Mouse (Mus musculus): Measurements from ENCODE around the gene Scg3. TPM values are rescaled to one million over a fixed set of nuclear protein-coding genes. Genes with fewer than 3 reads are reported as not detected.
"Not testable (repeated sequence)": the region's sequence is repeated elsewhere in the genome, so short reads cannot be mapped to it uniquely, and the experiment has no call there.

The Scg3 gene
- polyA plus RNA-seq, 1 experiment from 2014 or later = 123 TPM

- peaks cover 74% of the 10 kb centered on the region for H3K36me3 ChIP-seq
- ATAC-seq = no peak
- WGBS = 93% methylated on average over 8 of the region's 8 CpGs
- no peaks in the 10 kb centered on the region for H3K4me1 ChIP-seq (replicated peaks)
- H3K9ac ChIP-seq (replicated peaks) = no peak overlapping the region
- H3K27ac ChIP-seq = no peak overlapping the region
- no peaks in the 10 kb centered on the region for H3K27me3 ChIP-seq
- no peak overlapping the region for H3K4me3 ChIP-seq (replicated peaks)
- no peak overlapping the region for H3K4me2 ChIP-seq (replicated peaks)
- H3K9me3 ChIP-seq = no peaks in the 10 kb centered on the region
Observed at GRCm38 (mm10) chr9:75660917-75661316, 22.9 kb downstream of the Scg3 start.

- H3K27me3 ChIP-seq; H3K4me1 ChIP-seq (replicated peaks); H3K4me2 ChIP-seq (replicated peaks); H3K9ac ChIP-seq (replicated peaks); H3K9me3 ChIP-seq; H3K27ac ChIP-seq; ATAC-seq; H3K4me3 ChIP-seq (replicated peaks): not testable (repeated sequence)
- H3K36me3 ChIP-seq = peaks cover 79% of the 10 kb centered on the region
- 89% methylated on average over 3 of the region's 3 CpGs for whole genome bisulfite sequencing
Observed at GRCm38 (mm10) chr9:75656456-75656855, 27.4 kb downstream of the Scg3 start.

- H3K4me2 ChIP-seq (replicated peaks) = no peak overlapping the region
- no peaks in the 10 kb centered on the region for H3K27me3 ChIP-seq
- 60% methylated on average over 12 of the region's 12 CpGs for whole genome bisulfite sequencing
- peak; percentile 77 for ATAC-seq
- peaks cover 81% of the 10 kb centered on the region for H3K36me3 ChIP-seq
- no peak overlapping the region for H3K9ac ChIP-seq (replicated peaks)
- no peaks in the 10 kb centered on the region for H3K9me3 ChIP-seq
- H3K4me1 ChIP-seq (replicated peaks) = peaks cover 8% of the 10 kb centered on the region; the same call in 1 of the 2 replicates
- no peak overlapping the region for H3K27ac ChIP-seq
- no peak overlapping the region for H3K4me3 ChIP-seq (replicated peaks)
Observed at GRCm38 (mm10) chr9:75653981-75654911, 29.6 kb downstream of the Scg3 start.

- no peak for ATAC-seq
- no peak overlapping the region for H3K4me3 ChIP-seq (replicated peaks)
Observed at GRCm38 (mm10) chr9:75645405-75645804, 38.5 kb downstream of the Scg3 start.

GRCm38 (mm10) chr9:75634226-75634625 is 49.6 kb downstream of the Scg3 start:
- Histone ChIP-seq H3K9ac (replicated peaks) (no peak overlapping the region), H3K4me1 (replicated peaks) (peaks cover 7% of the 10 kb centered on the region; the same call in 1 of the 2 replicates), H3K27ac (no peak overlapping the region), H3K4me3 (replicated peaks) (no peak overlapping the region), H3K27me3 (no peaks in the 10 kb centered on the region), H3K4me2 (replicated peaks) (no peak overlapping the region), H3K36me3 (no peaks in the 10 kb centered on the region), H3K9me3 (no peaks in the 10 kb centered on the region)
- ATAC-seq = no peak
- 82% methylated on average over 4 of the region's 4 CpGs for WGBS

More at GRCm38 (mm10) chr9:75645405-75645804, 38.5 kb downstream of the Scg3 start:
- Histone ChIP-seq H3K27me3 (no peaks in the 10 kb centered on the region), H3K27ac (no peak overlapping the region), H3K4me1 (replicated peaks) (no peaks in the 10 kb centered on the region), H3K36me3 (peaks cover 86% of the 10 kb centered on the region), H3K4me2 (replicated peaks) (no peak overlapping the region), H3K9ac (replicated peaks) (no peak overlapping the region), H3K9me3 (no peaks in the 10 kb centered on the region)
- 72% methylated on average over 3 of the region's 3 CpGs for WGBS

- Histone ChIP-seq H3K36me3 (no peaks in the 10 kb centered on the region), H3K9ac (replicated peaks) (no peak overlapping the region), H3K27me3 (no peaks in the 10 kb centered on the region), H3K4me2 (replicated peaks) (no peak overlapping the region), H3K4me3 (replicated peaks) (no peak overlapping the region), H3K4me1 (replicated peaks) (peaks cover 7% of the 10 kb centered on the region; the same call in 1 of the 2 replicates), H3K27ac (no peak overlapping the region), H3K9me3 (no peaks in the 10 kb centered on the region)
- ATAC-seq = no peak
- 92% methylated on average over 8 of the region's 8 CpGs for WGBS
Observed at GRCm38 (mm10) chr9:75633603-75634002, 50.3 kb downstream of the Scg3 start.

GRCm38 (mm10) chr9:75632902-75633301 is 51.0 kb downstream of the Scg3 start:
- H3K27me3 ChIP-seq = no peaks in the 10 kb centered on the region
- H3K4me3 ChIP-seq (replicated peaks) = no peak overlapping the region
- 0 out of 2 replicates have a peak overlapping the region, but pooled peaks have one; percentile 4 for H3K27ac ChIP-seq
- H3K36me3 ChIP-seq = no peaks in the 10 kb centered on the region
- no peaks in the 10 kb centered on the region for H3K9me3 ChIP-seq
- H3K4me2 ChIP-seq (replicated peaks) = no peak overlapping the region
- H3K9ac ChIP-seq (replicated peaks) = no peak overlapping the region
- ATAC-seq = no peak; the same call in 1 of the 2 replicates
- 17% methylated on average over 1 of the region's 1 CpGs for WGBS
- H3K4me1 ChIP-seq (replicated peaks) = peaks cover 7% of the 10 kb centered on the region; the same call in 1 of the 2 replicates

GRCm38 (mm10) chr9:75632111-75632510 is 51.7 kb downstream of the Scg3 start:
- Histone ChIP-seq H3K36me3 (no peaks in the 10 kb centered on the region), H3K4me1 (replicated peaks) (peaks cover 7% of the 10 kb centered on the region; the same call in 1 of the 2 replicates), H3K9me3 (no peaks in the 10 kb centered on the region), H3K4me2 (replicated peaks) (no peak overlapping the region), H3K4me3 (replicated peaks) (no peak overlapping the region), H3K27ac (peak overlapping the region; percentile 4; the same call in 1 of the 2 replicates), H3K9ac (replicated peaks) (0 out of 2 replicates have a peak overlapping the region, but pooled peaks have one; percentile 1), H3K27me3 (no peaks in the 10 kb centered on the region)
- ATAC-seq = no peak; the same call in 1 of the 2 replicates
- WGBS = 50% methylated on average over 10 of the region's 10 CpGs

GRCm38 (mm10) chr9:75630823-75631454 is 52.9 kb downstream of the Scg3 start:
- H3K4me3 ChIP-seq (replicated peaks) = no peak overlapping the region
- ATAC-seq = no peak
- H3K4me1 ChIP-seq (replicated peaks) = peaks cover 7% of the 10 kb centered on the region; the same call in 1 of the 2 replicates
- peaks cover 2% of the 10 kb centered on the region; the same call in 1 of the 2 replicates for H3K27me3 ChIP-seq
- no peaks in the 10 kb centered on the region for H3K36me3 ChIP-seq
- 83% methylated on average over 8 of the region's 8 CpGs for WGBS
- H3K9me3 ChIP-seq = no peaks in the 10 kb centered on the region
- H3K4me2 ChIP-seq (replicated peaks) = no peak overlapping the region
- H3K9ac ChIP-seq (replicated peaks) = no peak overlapping the region
- H3K27ac ChIP-seq = no peak overlapping the region

- Histone ChIP-seq H3K4me2 (replicated peaks) (peak overlapping the region; percentile 79), H3K9me3 (no peaks in the 10 kb centered on the region), H3K27me3 (peaks cover 9% of the 10 kb centered on the region), H3K9ac (replicated peaks) (peak overlapping the region; percentile 91), H3K27ac (peak overlapping the region; percentile 95), H3K36me3 (no peaks in the 10 kb centered on the region), H3K4me1 (replicated peaks) (peaks cover 6% of the 10 kb centered on the region), H3K4me3 (replicated peaks) (peak overlapping the region; percentile 75)
- no peak for ATAC-seq
- WGBS = under 1% methylated on average over 14 of the region's 14 CpGs
Observed at GRCm38 (mm10) chr9:75626308-75626604, 57.6 kb downstream of the Scg3 start.

GRCm38 (mm10) chr9:75625556-75626307 is 58.1 kb downstream of the Scg3 start, which contains the start of gene Lysmd2:
Gene Lysmd2 (plus strand): TSS chr9:75625741.
- Histone ChIP-seq H3K4me1 (replicated peaks) (peaks cover 6% of the 10 kb centered on the region), H3K9me3 (no peaks in the 10 kb centered on the region), H3K27ac (peak within 1 kb of the TSS; percentile 95), H3K9ac (replicated peaks) (peak within 1 kb of the TSS; percentile 91), H3K4me3 (replicated peaks) (peak within 1 kb of the TSS; percentile 75), H3K4me2 (replicated peaks) (peak within 1 kb of the TSS; percentile 79), H3K27me3 (peaks cover 9% of the 10 kb centered on the region), H3K36me3 (no peaks in the 10 kb centered on the region)
- 0% methylated on average over 74 of the region's 94 CpGs for WGBS
- peak; percentile 90 for ATAC-seq
